Mouse (Mus musculus) T-helper 17 cell (primary cell): ENCODE results near the gene Khdrbs1.

Source experiments
- in situ Hi-C, 2 experiments: fragments of 300-600 bp; cut with MboI, MseI; formaldehyde crosslinking; loops; 1 replicate in 1 of 2; 2 replicates in 1 of 2; pipeline ENCODE4 v1.15.1; 2025; ENCODE audit warnings: high pct_unique_total_duplicates in 2 of 2

Gene Khdrbs1

GRCm38 (mm10) chr4:129742232-129743009, at the start of gene Khdrbs1:
Gene Khdrbs1 (minus strand): TSS chr4:129742303.
- in situ Hi-C loops = no loop called here

- in situ Hi-C loops = loop anchor here in 1 of 2 experiments (5.0 kb wide), 1 partner anchor 41 kb away; no protein-coding TSS in a partner anchor
These were observed 49.3 kb upstream of the Khdrbs1 start for GRCm38 (mm10) chr4:129791399-129791798.

DNA sequence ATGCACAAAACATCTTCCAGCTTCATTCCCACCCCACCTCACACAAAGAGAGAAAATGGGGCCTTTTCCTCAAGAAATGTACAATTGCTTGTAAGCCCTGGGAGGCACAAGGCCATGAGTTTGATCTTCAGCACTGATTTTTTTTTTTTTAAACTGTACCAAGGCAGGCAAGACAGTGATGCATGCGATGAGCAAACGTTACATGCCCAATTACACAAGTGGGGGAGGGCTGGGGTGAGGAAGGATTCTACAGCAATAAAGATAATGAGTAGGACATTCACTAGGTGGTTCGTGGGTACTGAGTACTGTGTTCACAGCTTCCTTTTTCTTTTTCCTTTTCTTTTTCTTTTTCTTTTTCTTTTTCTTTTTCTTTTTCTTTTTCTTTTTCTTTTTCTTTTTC, 48.4 kb upstream of the Khdrbs1 start:
- in situ Hi-C loops = loop anchor here in 1 of 2 experiments (5.0 kb wide), 1 partner anchor 42 kb away; no protein-coding TSS in a partner anchor

- in situ Hi-C loops = loop anchor here in 1 of 2 experiments (5.0 kb wide), 1 partner anchor 43 kb away; no protein-coding TSS in a partner anchor
These were observed 47.5 kb upstream of the Khdrbs1 start for GRCm38 (mm10) chr4:129789635-129790034.

DNA sequence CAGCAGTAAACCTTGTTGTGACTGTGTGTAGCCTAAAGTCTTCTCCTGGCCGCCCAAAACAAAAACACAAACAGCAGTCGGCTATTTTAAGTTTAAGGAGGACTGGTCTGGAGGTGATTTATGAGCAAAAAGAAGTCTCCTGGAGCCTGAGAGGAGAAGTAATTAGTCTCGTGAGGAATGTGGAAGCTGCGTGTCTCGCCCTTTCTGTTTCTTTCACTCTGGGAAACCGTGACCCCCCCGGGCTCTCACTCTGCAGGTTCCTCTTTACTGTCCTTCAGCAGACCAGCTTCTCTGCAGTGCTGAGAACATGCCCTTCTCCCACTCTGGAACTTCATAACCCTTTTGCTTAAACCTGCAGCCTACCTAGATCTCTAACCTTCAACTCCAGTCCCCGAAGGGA, 46.6 kb upstream of the Khdrbs1 start:
- in situ Hi-C loops = no loop called here

DNA sequence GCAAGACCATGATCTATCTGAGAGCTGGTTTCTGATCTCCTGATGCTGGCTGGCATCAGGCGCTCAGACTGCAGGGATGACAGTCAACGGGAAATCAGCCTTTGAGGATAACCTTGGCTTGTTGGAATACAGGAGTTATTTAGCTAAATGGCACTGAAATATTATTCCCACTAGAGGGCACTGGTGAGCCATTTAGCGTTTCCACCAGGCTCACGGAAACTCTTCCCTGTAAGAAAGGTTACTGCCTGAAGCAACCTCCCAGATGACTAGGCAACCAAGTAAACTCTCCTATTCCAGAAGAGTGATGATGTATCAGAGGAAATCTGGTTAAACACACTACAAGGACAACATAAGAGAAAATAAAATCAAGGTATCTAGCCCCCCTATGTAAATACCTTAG, 43.1 kb upstream of the Khdrbs1 start:
- in situ Hi-C loops = no loop called here

- in situ Hi-C loops = loop anchor here (5.0 kb wide), 2 partner anchors 59 to 139 kb away; no protein-coding TSS in a partner anchor
These were observed 41.4 kb upstream of the Khdrbs1 start for GRCm38 (mm10) chr4:129783506-129783905.

DNA sequence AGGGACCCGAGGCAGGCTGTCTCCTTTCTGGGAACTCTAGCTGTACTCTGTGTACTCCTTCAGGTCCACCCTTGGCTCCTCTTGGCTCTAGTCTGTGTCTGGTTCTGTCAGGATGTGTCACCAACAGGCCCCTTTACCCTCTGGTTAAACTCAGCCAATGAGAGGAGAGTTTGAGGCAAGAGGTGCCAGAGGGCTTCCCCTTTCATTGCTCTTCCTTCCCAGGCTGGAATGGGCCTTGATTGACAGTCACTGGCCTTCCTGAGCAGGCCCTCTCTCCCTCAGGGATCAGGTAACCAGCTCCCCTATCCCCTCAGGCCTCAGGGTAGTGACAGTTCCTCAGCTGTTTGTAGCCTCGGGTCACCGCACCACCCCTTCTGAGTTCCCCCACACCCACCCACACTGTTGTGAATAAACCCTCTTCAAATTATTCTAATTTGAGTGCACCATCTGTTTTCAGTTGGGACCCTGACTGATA, 40.8 kb upstream of the Khdrbs1 start:
- in situ Hi-C loops = loop anchor here (5.0 kb wide), 2 partner anchors 59 to 139 kb away; no protein-coding TSS in a partner anchor

GRCm38 (mm10) chr4:129781881-129782675, 40.0 kb upstream of the Khdrbs1 start:
- in situ Hi-C loops = loop anchor here (5.0 kb wide), 2 partner anchors 60 to 140 kb away; no protein-coding TSS in a partner anchor

- in situ Hi-C loops = loop anchor here in 1 of 2 experiments (10.0 to 25.0 kb wide), 2 partner anchors 333 to 1140 kb away; partner anchors contain the start of genes Laptm5 and Pef1
These were observed 29.8 kb upstream of the Khdrbs1 start for GRCm38 (mm10) chr4:129771672-129772521.

GRCm38 (mm10) chr4:129771314-129771671, 29.2 kb upstream of the Khdrbs1 start:
- in situ Hi-C loops = loop anchor here in 1 of 2 experiments (10.0 to 25.0 kb wide), 2 partner anchors 334 to 1141 kb away; partner anchors contain the start of genes Laptm5 and Pef1

- in situ Hi-C loops = loop anchor here in 1 of 2 experiments (10.0 to 25.0 kb wide), 2 partner anchors 334 to 1142 kb away; partner anchors contain the start of genes Laptm5 and Pef1
These were observed 28.5 kb upstream of the Khdrbs1 start for GRCm38 (mm10) chr4:129770600-129770999.

- in situ Hi-C loops = loop anchor here in 1 of 2 experiments (25.0 kb wide), 1 partner anchor 1144 kb away; the partner anchor contains the start of gene Laptm5
These were observed 26.6 kb upstream of the Khdrbs1 start for GRCm38 (mm10) chr4:129768742-129769141.

GRCm38 (mm10) chr4:129767782-129768181, 25.7 kb upstream of the Khdrbs1 start:
- in situ Hi-C loops = loop anchor here in 1 of 2 experiments (25.0 kb wide), 1 partner anchor 1145 kb away; the partner anchor contains the start of gene Laptm5

DNA sequence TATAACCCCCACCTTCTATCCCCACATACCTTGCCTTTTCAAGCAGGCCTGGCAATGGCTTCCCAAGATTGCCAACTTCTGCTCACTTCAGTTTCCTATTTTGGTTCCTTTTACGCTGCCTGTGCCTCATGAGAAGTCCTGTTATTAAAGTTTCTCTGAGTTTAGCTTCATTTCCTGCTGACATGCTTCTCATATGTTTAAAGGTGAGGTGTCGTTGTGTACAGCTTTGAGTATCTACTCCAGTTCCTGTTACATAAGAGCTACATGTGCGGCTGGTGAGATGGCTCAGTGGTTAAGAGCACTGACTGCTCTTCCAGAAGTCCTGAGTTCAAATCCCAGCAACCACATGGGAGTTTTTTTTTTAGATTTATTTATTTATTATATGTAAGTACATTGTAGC, 23.2 kb upstream of the Khdrbs1 start:
- in situ Hi-C loops = loop anchor here in 1 of 2 experiments (25.0 kb wide), 1 partner anchor 1147 kb away; the partner anchor contains the start of gene Laptm5

DNA sequence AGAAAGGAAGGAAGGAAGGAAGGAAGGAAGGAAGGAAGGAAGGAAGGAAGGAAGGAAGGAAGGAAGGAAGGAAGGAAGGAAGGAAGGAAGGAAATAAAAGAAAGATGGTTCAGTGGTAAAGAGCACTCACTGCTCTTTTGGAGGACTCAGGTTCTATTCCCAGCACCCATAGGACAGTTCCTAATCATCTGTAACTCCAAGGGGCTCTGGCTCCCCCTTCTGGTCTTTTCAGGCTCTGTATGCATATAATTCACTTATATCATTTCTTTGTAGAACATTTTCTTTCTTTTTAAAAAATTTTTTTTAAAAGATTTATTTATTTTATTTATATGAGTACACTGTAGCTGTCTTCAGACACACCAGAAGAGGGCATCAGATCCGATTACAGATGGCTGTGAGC, 20.4 kb upstream of the Khdrbs1 start:
- in situ Hi-C loops = loop anchor here in 1 of 2 experiments (25.0 kb wide), 1 partner anchor 1150 kb away; the partner anchor contains the start of gene Laptm5

GRCm38 (mm10) chr4:129761606-129762005, 19.5 kb upstream of the Khdrbs1 start:
- in situ Hi-C loops = loop anchor here in 1 of 2 experiments (25.0 kb wide), 1 partner anchor 1151 kb away; the partner anchor contains the start of gene Laptm5

- in situ Hi-C loops = loop anchor here in 1 of 2 experiments (25.0 kb wide), 1 partner anchor 1157 kb away; the partner anchor contains the start of gene Laptm5
These were observed 13.4 kb upstream of the Khdrbs1 start for GRCm38 (mm10) chr4:129755455-129755854.

DNA sequence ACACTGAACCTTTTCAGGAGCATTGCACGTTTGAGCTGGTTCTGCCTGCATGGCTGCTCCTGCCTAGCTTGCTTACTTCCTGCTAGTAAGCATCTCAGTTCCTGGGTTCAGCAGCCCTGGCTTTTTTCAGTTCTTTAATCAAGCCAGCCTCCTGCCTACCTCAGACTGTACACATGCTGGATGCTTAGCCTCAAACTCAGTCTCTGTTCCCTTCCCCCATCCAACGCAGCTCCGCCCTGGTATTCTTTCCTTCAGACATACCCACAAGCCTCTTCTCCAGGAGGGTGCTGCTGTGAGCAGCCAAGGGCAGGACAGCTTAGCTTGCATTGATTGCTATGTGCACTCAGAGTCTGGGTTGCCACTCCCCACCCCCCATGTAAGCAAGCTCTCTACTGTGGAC, 12.6 kb upstream of the Khdrbs1 start:
- in situ Hi-C loops = loop anchor here in 1 of 2 experiments (25.0 kb wide), 1 partner anchor 1158 kb away; the partner anchor contains the start of gene Laptm5

GRCm38 (mm10) chr4:129750430-129750829, 8.3 kb upstream of the Khdrbs1 start:
- in situ Hi-C loops = loop anchor here in 1 of 2 experiments (25.0 kb wide), 1 partner anchor 1162 kb away; the partner anchor contains the start of gene Laptm5
